Mouse (Mus musculus): ENCODE results near the gene Tmed10. TPM values are rescaled to one million over a fixed set of nuclear protein-coding genes. Genes with fewer than 3 reads are reported as not detected.

Gene Tmed10
- total RNA-seq, 2 experiments from 2014 or later: 29.9 to 96.5 TPM

Other genes with a start within 250 kb of the Tmed10 start
- gene Rps6kl1, start 223.6 kb downstream of the Tmed10 start, total RNA-seq (2015; ENCODE audit: low replicate concordance): not detected in 2 replicates
- gene Rps6kl1, start 223.6 kb downstream of the Tmed10 start, total RNA-seq (2017; ENCODE audit: low replicate concordance): not detected in 2 replicates
- gene Pgf, start 197.1 kb downstream of the Tmed10 start, total RNA-seq (2015; ENCODE audit: low replicate concordance): not detected in 2 replicates
- not detected in 2 replicates for gene Pgf, start 197.1 kb downstream of the Tmed10 start, total RNA-seq (2017; ENCODE audit: low replicate concordance)
- gene Eif2b2, start 155.4 kb downstream of the Tmed10 start, total RNA-seq (2015; ENCODE audit: low replicate concordance): 12.1 and 12.5 TPM in 2 replicates
- 9.5 and 14.4 TPM in 2 replicates for gene Eif2b2, start 155.4 kb downstream of the Tmed10 start, total RNA-seq (2017; ENCODE audit: low replicate concordance)
- 0.19 and 1.0 TPM in 2 replicates for gene Mlh3, start 104.2 kb downstream of the Tmed10 start, total RNA-seq (2015; ENCODE audit: low replicate concordance)
- 2.2 and 2.6 TPM in 2 replicates for gene Mlh3, start 104.2 kb downstream of the Tmed10 start, total RNA-seq (2017; ENCODE audit: low replicate concordance)
- gene Acyp1, start 86.4 kb downstream of the Tmed10 start, total RNA-seq (2015; ENCODE audit: low replicate concordance): 7.9 and 26.1 TPM in 2 replicates
- gene Acyp1, start 86.4 kb downstream of the Tmed10 start, total RNA-seq (2017; ENCODE audit: low replicate concordance): 13.6 and 21.0 TPM in 2 replicates
- gene Zc2hc1c, start 86.3 kb downstream of the Tmed10 start, total RNA-seq (2015; ENCODE audit: low replicate concordance): 0.42 TPM in 1 of 2 replicates, not detected in the other
- 0.17 TPM in 1 of 2 replicates, not detected in the other for gene Zc2hc1c, start 86.3 kb downstream of the Tmed10 start, total RNA-seq (2017; ENCODE audit: low replicate concordance)
- gene Nek9, start 35.5 kb downstream of the Tmed10 start, total RNA-seq (2015; ENCODE audit: low replicate concordance): 5.8 and 11.5 TPM in 2 replicates
- gene Nek9, start 35.5 kb downstream of the Tmed10 start, total RNA-seq (2017; ENCODE audit: low replicate concordance): 5.9 and 10.5 TPM in 2 replicates
- gene Fos, start 99.0 kb upstream of the Tmed10 start, total RNA-seq (2015; ENCODE audit: low replicate concordance): 40.3 and 41.9 TPM in 2 replicates
- gene Fos, start 99.0 kb upstream of the Tmed10 start, total RNA-seq (2017; ENCODE audit: low replicate concordance): 25.0 and 32.1 TPM in 2 replicates
- gene Jdp2, start 224.2 kb upstream of the Tmed10 start, total RNA-seq (2015; ENCODE audit: low replicate concordance): 12.7 and 14.6 TPM in 2 replicates
- 12.4 and 13.7 TPM in 2 replicates for gene Jdp2, start 224.2 kb upstream of the Tmed10 start, total RNA-seq (2017; ENCODE audit: low replicate concordance)

All from erythroblast, adult 5-6 weeks (primary cell).